Mouse (Mus musculus): ENCODE data around the gene Asprv1. TPM values are rescaled to one million over a fixed set of nuclear protein-coding genes. Genes with fewer than 3 reads are reported as not detected.
A peak's percentile ranks its signal among the peaks of the same experiment; 100 is the strongest.

Gene Asprv1
- polyA plus RNA-seq, 2 experiments, result 0.28 to 0.33 TPM

GRCm38 (mm10) chr6:86660161-86660877 lies 32.4 kb downstream of the Asprv1 start:
- ATAC-seq (ENCODE audit: insufficient read depth) (peak; percentile 91), DNase-seq (ENCODE audit: low read depth in 3 of 3, low spot score in 3 of 3) (peak; percentile 74 to 85 (median 83))
- peak overlapping the region; percentile 97 for H3K27ac ChIP-seq
- peaks cover 88% of the 10 kb centered on the region for H3K36me3 ChIP-seq (replicated peaks; ENCODE audit: control insufficient read depth, insufficient read depth, low read depth)
- TF ChIP-seq CTCF (IDR thresholded peaks at IDR 0.05; ENCODE audit: low read depth) (no peak), EP300 (IDR thresholded peaks at IDR 0.05; ENCODE audit: low read depth) (peak; percentile 83)
- 36% methylated on average over 9 of the region's 9 CpGs for WGBS (ENCODE audit: insufficient replicate concordance)
- no peaks in the 10 kb centered on the region for H3K27me3 ChIP-seq (ENCODE audit: control insufficient read depth, insufficient read depth, low read length)
- peak overlapping the region in 1 of 2 experiments; percentile 28; a peak in 3 of 4 replicates for H3K4me3 ChIP-seq (ENCODE audit: insufficient read depth in 1 of 2, low read depth in 2 of 2, low read length in 2 of 2)
- H3K9me3 ChIP-seq (ENCODE audit: control insufficient read depth, low read length), result no peaks in the 10 kb centered on the region
- H3K4me1 ChIP-seq (replicated peaks; ENCODE audit: control insufficient read depth in 2 of 2, insufficient read depth in 2 of 2, low read length in 1 of 2), result peaks cover 27 to 33% of the 10 kb centered on the region in 2 experiments
- peak overlapping the region; percentile 61 for H3K9ac ChIP-seq (replicated peaks)
- peak overlapping the region; percentile 72 for H3K4me2 ChIP-seq (ENCODE audit: low read depth)

GRCm38 (mm10) chr6:86665076-86665475 lies 37.1 kb downstream of the Asprv1 start:
- Histone ChIP-seq H3K36me3 (replicated peaks; ENCODE audit: control insufficient read depth, insufficient read depth, low read depth) (peaks cover 70% of the 10 kb centered on the region), H3K9me3 (ENCODE audit: control insufficient read depth, low read length) (no peaks in the 10 kb centered on the region), H3K27ac (no peak overlapping the region), H3K4me3 (ENCODE audit: insufficient read depth in 1 of 2, low read depth in 2 of 2, low read length in 2 of 2) (no peak overlapping the region), H3K4me2 (ENCODE audit: low read depth) (peak overlapping the region; percentile 65), H3K9ac (replicated peaks) (no peak overlapping the region), H3K4me1 (replicated peaks; ENCODE audit: control insufficient read depth in 2 of 2, insufficient read depth in 2 of 2, low read length in 1 of 2) (peaks cover 41 to 47% of the 10 kb centered on the region in 2 experiments), H3K27me3 (ENCODE audit: control insufficient read depth, insufficient read depth, low read length) (no peaks in the 10 kb centered on the region)
- TF ChIP-seq CTCF (IDR thresholded peaks at IDR 0.05; ENCODE audit: low read depth) (no peak), EP300 (IDR thresholded peaks at IDR 0.05; ENCODE audit: low read depth) (no peak)
- ATAC-seq (ENCODE audit: insufficient read depth) (no peak), DNase-seq (ENCODE audit: low read depth in 3 of 3, low spot score in 3 of 3) (no peak)
- WGBS (ENCODE audit: insufficient replicate concordance), result 69% methylated on average over 5 of the region's 5 CpGs

- Histone ChIP-seq H3K9ac (replicated peaks) (peak overlapping the region; percentile 96), H3K4me1 (replicated peaks; ENCODE audit: control insufficient read depth in 2 of 2, insufficient read depth in 2 of 2, low read length in 1 of 2) (peaks cover 36 to 43% of the 10 kb centered on the region in 2 experiments), H3K9me3 (ENCODE audit: control insufficient read depth, low read length) (no peaks in the 10 kb centered on the region), H3K27ac (peak overlapping the region; percentile 74), H3K4me3 (ENCODE audit: insufficient read depth in 1 of 2, low read depth in 2 of 2, low read length in 2 of 2) (peak overlapping the region; percentile 15 to 98; a peak in 2 of 4 replicates), H3K4me2 (ENCODE audit: low read depth) (peak overlapping the region; percentile 65), H3K27me3 (ENCODE audit: control insufficient read depth, insufficient read depth, low read length) (no peaks in the 10 kb centered on the region), H3K36me3 (replicated peaks; ENCODE audit: control insufficient read depth, insufficient read depth, low read depth) (peaks cover 67% of the 10 kb centered on the region)
- ATAC-seq (ENCODE audit: insufficient read depth) (no peak), DNase-seq (ENCODE audit: low read depth in 3 of 3, low spot score in 3 of 3) (no peak)
- no peak for TF ChIP-seq EP300 (IDR thresholded peaks at IDR 0.05; ENCODE audit: low read depth)
- no peak for TF ChIP-seq CTCF (IDR thresholded peaks at IDR 0.05; ENCODE audit: low read depth)
- WGBS (ENCODE audit: insufficient replicate concordance), result 48% methylated on average over 17 of the region's 17 CpGs
Observed at GRCm38 (mm10) chr6:86665560-86666307, 37.8 kb downstream of the Asprv1 start.

- no peak for DNase-seq (ENCODE audit: low read depth in 3 of 3, low spot score in 3 of 3)
- no peak for TF ChIP-seq EP300 (IDR thresholded peaks at IDR 0.05; ENCODE audit: low read depth)
- 0 out of 2 replicates have a peak, but pooled peaks have one; percentile 5 for TF ChIP-seq CTCF (IDR thresholded peaks at IDR 0.05; ENCODE audit: low read depth)
- 90% methylated on average over 10 of the region's 10 CpGs for WGBS (ENCODE audit: insufficient replicate concordance)
- H3K9ac ChIP-seq (replicated peaks), result peak overlapping the region; percentile 96
- H3K9me3 ChIP-seq (ENCODE audit: control insufficient read depth, low read length), result no peaks in the 10 kb centered on the region
- peak overlapping the region; percentile 92 to 98 for H3K4me3 ChIP-seq (ENCODE audit: insufficient read depth in 1 of 2, low read depth in 2 of 2, low read length in 2 of 2)
- peak overlapping the region; percentile 74 for H3K27ac ChIP-seq
- peaks cover 28 to 35% of the 10 kb centered on the region in 2 experiments for H3K4me1 ChIP-seq (replicated peaks; ENCODE audit: control insufficient read depth in 2 of 2, insufficient read depth in 2 of 2, low read length in 1 of 2)
- H3K4me2 ChIP-seq (ENCODE audit: low read depth), result peak overlapping the region; percentile 65
- no peaks in the 10 kb centered on the region for H3K27me3 ChIP-seq (ENCODE audit: control insufficient read depth, insufficient read depth, low read length)
- peaks cover 54% of the 10 kb centered on the region for H3K36me3 ChIP-seq (replicated peaks; ENCODE audit: control insufficient read depth, insufficient read depth, low read depth)
- no peak for ATAC-seq (ENCODE audit: insufficient read depth)
Observed at GRCm38 (mm10) chr6:86667061-86667460, 39.1 kb downstream of the Asprv1 start.
